22 mouse cellular contexts compared by ENCODE assay signal in the genomic region with DNA sequence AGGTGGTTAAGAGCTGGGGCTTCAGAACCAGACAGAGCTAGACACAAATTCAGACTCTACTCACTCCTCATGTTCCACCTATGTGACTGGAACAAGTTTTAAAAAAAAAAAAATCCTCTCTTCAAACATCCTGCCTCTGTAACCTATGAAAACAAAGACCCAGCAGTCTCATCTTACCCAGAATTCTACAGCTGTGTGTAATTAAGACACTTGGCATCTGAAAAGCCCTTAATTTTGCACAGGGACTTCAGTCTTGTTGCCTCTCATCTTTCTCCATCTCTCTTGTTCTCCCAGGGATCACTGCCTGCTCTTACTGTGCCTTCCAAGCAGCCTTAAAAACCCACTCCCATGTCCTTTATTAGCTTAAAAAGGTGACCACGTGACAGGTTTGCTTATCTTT. TPM values are rescaled to one million over a fixed set of nuclear protein-coding genes. Genes with fewer than 3 reads are reported as not detected.
DNase-seq lines count a peak whose midpoint lies in the region; ATAC-seq and TF ChIP-seq lines count a peak whose summit lies in the region.
"Had no signal": no experiment of that assay in that cellular context is flagged by ENCODE, and none has a peak within 500 bp of the region (broad histone marks: within the 10 kb centered on the region; RNA-seq: fewer than 3 reads in every experiment).

No protein-coding gene starts in this region.

- no peaks in the 10 kb centered on the region for H3K27me3 ChIP-seq in embryonic facial prominence, embryonic 11.5 days (ENCODE audit: control insufficient read depth, insufficient read depth, low read length)
- H3K27me3 ChIP-seq in embryonic facial prominence, embryonic 10.5 days (replicated peaks; ENCODE audit: low read depth, poor library complexity, severe bottlenecking), result peaks cover 39% of the 10 kb centered on the region
- no peaks in the 10 kb centered on the region for H3K27me3 ChIP-seq in kidney, postnatal 0 days (ENCODE audit: insufficient read depth, low read length)
- peaks cover 6% of the 10 kb centered on the region for H3K27me3 ChIP-seq in C2C12 (ENCODE audit: control insufficient read depth, insufficient read depth, insufficient read length)
- H3K27me3 ChIP-seq in embryonic facial prominence, embryonic 13.5 days, result no peaks in the 10 kb centered on the region
- H3K27me3 ChIP-seq in limb, embryonic 10.5 days (ENCODE audit: low read depth, poor library complexity, severe bottlenecking), result peaks cover 20% of the 10 kb centered on the region
- H3K27me3 ChIP-seq: embryonic facial prominence, embryonic 12.5 days; Patski had no signal

- DNase-seq in embryonic facial prominence, embryonic 11.5 days (ENCODE audit: low spot score), result peak; percentile 70
- no peak for DNase-seq in embryonic facial prominence, embryonic 10.5 days (ENCODE audit: low spot score)
- peak; percentile 49 for DNase-seq in kidney, postnatal 0 days (ENCODE audit: low spot score)
- no peak for DNase-seq in kidney, postnatal 25 days
- no peak for DNase-seq in heart, adult 8-10 months (ENCODE audit: low spot score)
- no peak for DNase-seq in limb, embryonic 10.5 days (ENCODE audit: low spot score)
- DNase-seq: adrenal gland, adult 8-10 months; adrenal gland, postnatal 14 days; adrenal gland, postnatal 36 days; B cell, adult 2 months; cerebellum, adult 11-12 months; cerebellum, adult 2 months; cerebellum, adult 9-10 months; cerebellum, postnatal 10 days; cerebellum, postnatal 25 days had no signal

- H3K27ac ChIP-seq in embryonic facial prominence, embryonic 11.5 days (replicated peaks; ENCODE audit: low read depth, low read length), result no peak overlapping the region
- H3K27ac ChIP-seq in embryonic facial prominence, embryonic 10.5 days (replicated peaks), result no peak overlapping the region
- no peak overlapping the region for H3K27ac ChIP-seq in kidney, postnatal 0 days
- 0 out of 2 replicates have a peak overlapping the region, but pooled peaks have one; percentile 4 for H3K27ac ChIP-seq in embryonic facial prominence, embryonic 13.5 days
- H3K27ac ChIP-seq in limb, embryonic 10.5 days, result no peak overlapping the region

- H3K79me2 ChIP-seq in C2C12 (ENCODE audit: control insufficient read depth, insufficient read depth), result no peaks in the 10 kb centered on the region

- no peaks in the 10 kb centered on the region for H3K9me3 ChIP-seq in embryonic facial prominence, embryonic 11.5 days (replicated peaks; ENCODE audit: control insufficient read depth, low read length)
- no peaks in the 10 kb centered on the region for H3K9me3 ChIP-seq in embryonic facial prominence, embryonic 10.5 days
- H3K9me3 ChIP-seq in kidney, postnatal 0 days (replicated peaks; ENCODE audit: low read length), result no peaks in the 10 kb centered on the region
- H3K9me3 ChIP-seq in embryonic facial prominence, embryonic 13.5 days, result no peaks in the 10 kb centered on the region
- no peaks in the 10 kb centered on the region for H3K9me3 ChIP-seq in limb, embryonic 10.5 days (replicated peaks)
- H3K9me3 ChIP-seq: embryonic facial prominence, embryonic 12.5 days had no signal

- ATAC-seq in embryonic facial prominence, embryonic 11.5 days (replicated peaks; ENCODE audit: insufficient number of reproducible peaks, low FRiP score, low TSS enrichment, low read depth), result no peak
- ATAC-seq in kidney, postnatal 0 days (replicated peaks; ENCODE audit: low FRiP score, low read depth), result no peak
- ATAC-seq in embryonic facial prominence, embryonic 13.5 days (ENCODE audit: insufficient number of reproducible peaks, insufficient read depth, low FRiP score, low TSS enrichment, low read depth), result no peak
- ATAC-seq: activated CD4-positive, CD25-positive, alpha-beta regulatory T cell, adult 4 months; forebrain, embryonic 14.5 days; forebrain, embryonic 16.5 days; Patski had no signal

- no peak for TF ChIP-seq CTCF in kidney, postnatal 0 days (IDR thresholded peaks at IDR 0.05; ENCODE audit: low read depth)
- TF ChIP-seq CTCF in C2C12 (IDR thresholded peaks at IDR 0.05; ENCODE audit: control insufficient read depth, insufficient read depth, insufficient read length), result no peak

- H3ac ChIP-seq in C2C12 (ENCODE audit: control insufficient read depth, insufficient read length, low read depth), result no peak overlapping the region

- no peak overlapping the region for H3K4me2 ChIP-seq in embryonic facial prominence, embryonic 11.5 days (ENCODE audit: low read depth, low read length)
- no peak overlapping the region for H3K4me2 ChIP-seq in kidney, postnatal 0 days (ENCODE audit: low read length)
- H3K4me2 ChIP-seq in embryonic facial prominence, embryonic 13.5 days, result no peak overlapping the region
- H3K4me2 ChIP-seq: embryonic facial prominence, embryonic 12.5 days had no signal

- 56% methylated on average over 1 of the region's 1 CpGs for WGBS in embryonic facial prominence, embryonic 11.5 days
- 71% methylated on average over 1 of the region's 1 CpGs for WGBS in embryonic facial prominence, embryonic 10.5 days
- 43% methylated on average over 1 of the region's 1 CpGs for WGBS in kidney, postnatal 0 days
- 35% methylated on average over 1 of the region's 1 CpGs for WGBS in embryonic facial prominence, embryonic 13.5 days
- 87% methylated on average over 1 of the region's 1 CpGs for WGBS in limb, embryonic 10.5 days

- H3K36me3 ChIP-seq in embryonic facial prominence, embryonic 11.5 days (replicated peaks; ENCODE audit: control insufficient read depth, insufficient read depth, low read depth, low read length), result no peaks in the 10 kb centered on the region
- no peaks in the 10 kb centered on the region for H3K36me3 ChIP-seq in embryonic facial prominence, embryonic 10.5 days (replicated peaks)
- no peaks in the 10 kb centered on the region for H3K36me3 ChIP-seq in kidney, postnatal 0 days (ENCODE audit: insufficient read depth, low read length)
- no peaks in the 10 kb centered on the region for H3K36me3 ChIP-seq in C2C12 (ENCODE audit: control insufficient read depth, insufficient read depth)
- H3K36me3 ChIP-seq in embryonic facial prominence, embryonic 13.5 days, result no peaks in the 10 kb centered on the region
- H3K36me3 ChIP-seq in limb, embryonic 10.5 days, result no peaks in the 10 kb centered on the region
- H3K36me3 ChIP-seq: embryonic facial prominence, embryonic 12.5 days had no signal

- H3K4me3 ChIP-seq in embryonic facial prominence, embryonic 11.5 days (ENCODE audit: low read depth, low read length), result no peak overlapping the region
- H3K4me3 ChIP-seq in embryonic facial prominence, embryonic 10.5 days, result no peak overlapping the region
- H3K4me3 ChIP-seq in kidney, postnatal 0 days (replicated peaks; ENCODE audit: low read depth, low read length), result no peak overlapping the region
- H3K4me3 ChIP-seq in C2C12 (ENCODE audit: insufficient read depth, poor library complexity, severe bottlenecking), result no peak overlapping the region
- no peak overlapping the region for H3K4me3 ChIP-seq in embryonic facial prominence, embryonic 13.5 days
- H3K4me3 ChIP-seq in limb, embryonic 10.5 days, result no peak overlapping the region
- H3K4me3 ChIP-seq: embryonic facial prominence, embryonic 12.5 days had no signal

- H3K9ac ChIP-seq in embryonic facial prominence, embryonic 11.5 days (replicated peaks; ENCODE audit: low read length), result no peak overlapping the region
- no peak overlapping the region for H3K9ac ChIP-seq in kidney, postnatal 0 days (ENCODE audit: low read depth, low read length)
- no peak overlapping the region for H3K9ac ChIP-seq in embryonic facial prominence, embryonic 13.5 days
- H3K9ac ChIP-seq: embryonic facial prominence, embryonic 12.5 days had no signal

- no peaks in the 10 kb centered on the region for H3K79me3 ChIP-seq in C2C12 (ENCODE audit: low read depth)

- no peaks in the 10 kb centered on the region for H3K4me1 ChIP-seq in embryonic facial prominence, embryonic 11.5 days (ENCODE audit: control insufficient read depth, insufficient read depth, low read length)
- peaks cover 53% of the 10 kb centered on the region for H3K4me1 ChIP-seq in embryonic facial prominence, embryonic 10.5 days
- peaks cover 8% of the 10 kb centered on the region for H3K4me1 ChIP-seq in kidney, postnatal 0 days (replicated peaks; ENCODE audit: insufficient read depth, low read length)
- H3K4me1 ChIP-seq in embryonic facial prominence, embryonic 13.5 days, result peaks cover 21% of the 10 kb centered on the region
- peaks cover 25% of the 10 kb centered on the region for H3K4me1 ChIP-seq in limb, embryonic 10.5 days

TF ChIP-seq in C2C12, 6 proteins besides CTCF, POLR2A, EP300 and RAD21:
- TF ChIP-seq MAX (IDR thresholded peaks at IDR 0.05) (no peak), USF1 (IDR thresholded peaks at IDR 0.05; ENCODE audit: low read depth) (peak; percentile 16), CEBPB (IDR thresholded peaks at IDR 0.05; ENCODE audit: low read depth) (no peak), FOSL1 (IDR thresholded peaks at IDR 0.05; ENCODE audit: insufficient read depth, low read length, poor library complexity, severe bottlenecking) (no peak), MYOD1 (IDR thresholded peaks at IDR 0.05; ENCODE audit: control insufficient read depth, insufficient read length, low read depth) (no peak), MYOG (IDR thresholded peaks at IDR 0.05; ENCODE audit: control insufficient read depth, extremely low read depth, insufficient read length) (no peak)

RNA-seq across cellular contexts. Expression of a gene that starts 2.1 kb away (rescaled TPM):
- 70.8 and 81.9 TPM in 2 replicates for polyA plus RNA-seq in embryonic facial prominence, embryonic 11.5 days (2014; fragmentation: Nextera tagmentation; extraction: Ambion mirVana)
- 54.4 and 63.0 TPM in 2 replicates for polyA plus RNA-seq in embryonic facial prominence, embryonic 10.5 days (2016; fragmentation: Nextera tagmentation; extraction: Ambion mirVana)
- 112 and 113 TPM in 2 replicates for polyA plus RNA-seq in kidney, postnatal 0 days (2015; fragmentation: Nextera tagmentation; extraction: Ambion mirVana)
- polyA plus RNA-seq in C2C12 (2012; fragmentation: generic; extraction: Trizol), result 19.3 TPM
- polyA plus RNA-seq in embryonic facial prominence, embryonic 13.5 days (2015; fragmentation: Nextera tagmentation; extraction: Ambion mirVana), result 54.1 and 61.1 TPM in 2 replicates
- total RNA-seq in heart, adult 8-10 months (2022), result 1 to 10 TPM; 4.9 to 7.8 (median 5.4) TPM
- polyA plus RNA-seq in limb, embryonic 10.5 days (2016; fragmentation: Nextera tagmentation; extraction: Ambion mirVana), result 28.6 and 29.7 TPM in 2 replicates

Comparison
In these comparisons a context has a peak if more than half of its experiments do, and no peak if none do; other contexts are left out.
1. DNase-seq: peak in embryonic facial prominence, embryonic 11.5 days (single experiment) and kidney, postnatal 0 days (single experiment); none in embryonic facial prominence, embryonic 10.5 days (single experiment), kidney, postnatal 25 days (0 of 2), heart, adult 8-10 months (single experiment) and limb, embryonic 10.5 days (single experiment).